Mouse (Mus musculus): ENCODE measurements around the gene Agpat4. TPM values are rescaled to one million over a fixed set of nuclear protein-coding genes. Genes with fewer than 3 reads are reported as not detected.

Agpat4 gene
- total RNA-seq, 1 experiment, result 45.7 TPM

DNA sequence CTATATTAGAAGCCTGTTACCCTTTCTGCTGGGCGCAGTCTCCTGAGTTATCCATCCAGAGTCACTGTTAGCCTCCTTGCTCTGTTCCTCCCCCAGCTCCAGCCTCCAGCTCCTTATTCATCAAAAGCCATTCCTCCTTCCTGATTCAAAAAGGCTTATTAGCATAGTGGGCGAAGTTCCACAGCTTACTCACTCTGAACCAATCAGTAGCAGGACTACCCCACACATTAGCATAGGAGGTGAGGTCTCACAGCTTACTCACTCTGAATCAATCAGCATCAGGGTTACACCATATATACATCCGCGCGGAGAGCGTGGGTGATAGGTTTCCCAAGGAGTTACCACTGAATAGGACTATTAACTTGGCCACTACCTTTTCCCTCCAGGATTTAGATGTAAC lies 93.8 kb downstream of the Agpat4 start:
- TF ChIP-seq MAFK (IDR thresholded peaks at IDR 0.05; ENCODE audit: insufficient read depth, low read depth, low read length), result no peak
- no peak for TF ChIP-seq ZC3H11A (IDR thresholded peaks at IDR 0.05; ENCODE audit: borderline replicate concordance, low read depth, low read length)
- TF ChIP-seq ZNF384 (IDR thresholded peaks at IDR 0.05; ENCODE audit: low read depth, low read length), result no peak
- TF ChIP-seq HCFC1 (IDR thresholded peaks at IDR 0.05; ENCODE audit: borderline replicate concordance, insufficient read depth, low read length), result no peak
- no peak for TF ChIP-seq CHD2 (IDR thresholded peaks at IDR 0.05; ENCODE audit: low read depth, low read length)
- no peak for DNase-seq (ENCODE audit: low read depth, low spot score)
- H3K9me3 ChIP-seq (ENCODE audit: control insufficient read depth, insufficient read depth, low read depth, low read length), result no peaks in the 10 kb centered on the region
- H3K27ac ChIP-seq (ENCODE audit: insufficient read depth, low read depth, low read length, poor library complexity, severe bottlenecking), result no peak overlapping the region
- no peak overlapping the region for H3K4me3 ChIP-seq (ENCODE audit: insufficient read depth in 1 of 2, low read depth in 1 of 2, low read length in 2 of 2, poor library complexity in 1 of 2, severe bottlenecking in 1 of 2)
- peaks cover 3 to 5% of the 10 kb centered on the region in 2 experiments; a peak in 3 of 4 replicates for H3K4me1 ChIP-seq (ENCODE audit: control insufficient read depth in 2 of 2, insufficient read depth in 2 of 2, low read length in 2 of 2, poor library complexity in 1 of 2)
- in situ Hi-C loops (cut with MboI; ENCODE audit: low sequenced_read_pairs in 2 of 2, unreplicated experiment in 2 of 2), result loop anchor here (5.0 to 25.0 kb wide), 2 partner anchors 170 to 175 kb away; no protein-coding TSS in a partner anchor
- peaks cover 26% of the 10 kb centered on the region for H3K36me3 ChIP-seq (ENCODE audit: control insufficient read depth, insufficient read depth, low read length, poor library complexity, severe bottlenecking)
- H3K9ac ChIP-seq (ENCODE audit: insufficient read depth, low read depth, low read length, poor library complexity, severe bottlenecking), result no peak overlapping the region; the same call in 1 of the 2 replicates

DNA sequence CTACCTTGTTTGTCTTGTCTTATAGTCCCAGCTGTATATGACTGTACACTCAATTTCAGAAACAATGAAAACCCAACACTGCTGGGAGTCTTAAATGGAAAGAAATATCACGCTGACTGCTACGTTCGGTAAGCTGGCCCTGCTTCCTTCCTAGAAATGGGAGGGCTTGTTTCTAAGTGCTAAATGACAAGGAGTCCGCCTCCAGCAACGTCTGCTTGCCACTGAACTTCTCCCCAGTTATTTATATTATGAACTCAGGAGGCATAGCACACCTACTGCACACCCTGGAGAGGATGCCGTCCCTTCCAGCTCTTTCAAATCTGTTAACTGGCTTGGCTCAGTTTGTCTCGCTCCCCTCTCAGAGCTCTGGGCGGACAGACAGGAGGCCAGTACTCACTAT lies 94.9 kb downstream of the Agpat4 start:
- TF ChIP-seq ZNF384 (IDR thresholded peaks at IDR 0.05; ENCODE audit: low read depth, low read length) (no peak), ZC3H11A (IDR thresholded peaks at IDR 0.05; ENCODE audit: borderline replicate concordance, low read depth, low read length) (no peak), CHD2 (IDR thresholded peaks at IDR 0.05; ENCODE audit: low read depth, low read length) (no peak), MAFK (IDR thresholded peaks at IDR 0.05; ENCODE audit: insufficient read depth, low read depth, low read length) (no peak), HCFC1 (IDR thresholded peaks at IDR 0.05; ENCODE audit: borderline replicate concordance, insufficient read depth, low read length) (no peak)
- Histone ChIP-seq H3K9me3 (ENCODE audit: control insufficient read depth, insufficient read depth, low read depth, low read length) (no peaks in the 10 kb centered on the region), H3K9ac (ENCODE audit: insufficient read depth, low read depth, low read length, poor library complexity, severe bottlenecking) (no peak overlapping the region), H3K36me3 (ENCODE audit: control insufficient read depth, insufficient read depth, low read length, poor library complexity, severe bottlenecking) (peaks cover 26% of the 10 kb centered on the region), H3K4me1 (ENCODE audit: control insufficient read depth in 2 of 2, insufficient read depth in 2 of 2, low read length in 2 of 2, poor library complexity in 1 of 2) (peaks cover 3 to 7% of the 10 kb centered on the region in 2 experiments; a peak in 3 of 4 replicates), H3K27ac (ENCODE audit: insufficient read depth, low read depth, low read length, poor library complexity, severe bottlenecking) (no peak overlapping the region), H3K4me3 (ENCODE audit: insufficient read depth in 1 of 2, low read depth in 1 of 2, low read length in 2 of 2, poor library complexity in 1 of 2, severe bottlenecking in 1 of 2) (no peak overlapping the region)
- no peak for DNase-seq (ENCODE audit: low read depth, low spot score)
- in situ Hi-C loops (cut with MboI; ENCODE audit: low sequenced_read_pairs in 2 of 2, unreplicated experiment in 2 of 2), result loop anchor here (5.0 to 25.0 kb wide), 2 partner anchors 171 to 176 kb away; no protein-coding TSS in a partner anchor

DNA sequence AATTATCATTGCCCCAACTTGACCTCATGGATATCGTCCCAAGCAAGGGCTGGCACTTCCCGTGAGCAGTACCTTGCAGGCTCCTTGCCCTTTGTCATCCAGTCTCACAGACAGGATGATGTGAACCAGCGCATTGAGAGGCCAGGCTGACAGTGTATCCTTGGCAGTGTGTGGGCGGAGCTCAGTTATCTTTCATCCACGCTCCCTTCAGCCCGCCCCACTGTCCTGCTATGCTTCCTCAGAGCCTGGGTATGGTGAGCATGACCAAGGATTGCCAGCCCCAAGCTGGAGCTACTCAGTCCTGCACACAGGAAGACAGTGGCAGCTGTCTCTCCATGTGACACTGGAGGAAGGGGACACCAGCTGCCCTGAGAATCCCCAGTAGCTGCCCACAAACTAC lies 97.7 kb downstream of the Agpat4 start:
- no peak overlapping the region for H3K9ac ChIP-seq (ENCODE audit: insufficient read depth, low read depth, low read length, poor library complexity, severe bottlenecking)
- DNase-seq (ENCODE audit: low read depth, low spot score), result no peak
- no peak overlapping the region for H3K4me3 ChIP-seq (ENCODE audit: insufficient read depth in 1 of 2, low read depth in 1 of 2, low read length in 2 of 2, poor library complexity in 1 of 2, severe bottlenecking in 1 of 2)
- no peak overlapping the region for H3K27ac ChIP-seq (ENCODE audit: insufficient read depth, low read depth, low read length, poor library complexity, severe bottlenecking)
- H3K4me1 ChIP-seq (ENCODE audit: control insufficient read depth in 2 of 2, insufficient read depth in 2 of 2, low read length in 2 of 2, poor library complexity in 1 of 2), result peaks cover 5 to 14% of the 10 kb centered on the region in 2 experiments; a peak in 3 of 4 replicates
- no peaks in the 10 kb centered on the region for H3K9me3 ChIP-seq (ENCODE audit: control insufficient read depth, insufficient read depth, low read depth, low read length)
- in situ Hi-C loops (cut with MboI; ENCODE audit: low sequenced_read_pairs in 2 of 2, unreplicated experiment in 2 of 2), result loop anchor here in 1 of 2 experiments (25.0 kb wide), 1 partner anchor 179 kb away; no protein-coding TSS in a partner anchor
- TF ChIP-seq ZNF384 (IDR thresholded peaks at IDR 0.05; ENCODE audit: low read depth, low read length), result no peak
- no peak for TF ChIP-seq ZC3H11A (IDR thresholded peaks at IDR 0.05; ENCODE audit: borderline replicate concordance, low read depth, low read length)
- no peak for TF ChIP-seq HCFC1 (IDR thresholded peaks at IDR 0.05; ENCODE audit: borderline replicate concordance, insufficient read depth, low read length)
- no peak for TF ChIP-seq CHD2 (IDR thresholded peaks at IDR 0.05; ENCODE audit: low read depth, low read length)
- no peak for TF ChIP-seq MAFK (IDR thresholded peaks at IDR 0.05; ENCODE audit: insufficient read depth, low read depth, low read length)
- H3K36me3 ChIP-seq (ENCODE audit: control insufficient read depth, insufficient read depth, low read length, poor library complexity, severe bottlenecking), result peaks cover 47% of the 10 kb centered on the region

DNA sequence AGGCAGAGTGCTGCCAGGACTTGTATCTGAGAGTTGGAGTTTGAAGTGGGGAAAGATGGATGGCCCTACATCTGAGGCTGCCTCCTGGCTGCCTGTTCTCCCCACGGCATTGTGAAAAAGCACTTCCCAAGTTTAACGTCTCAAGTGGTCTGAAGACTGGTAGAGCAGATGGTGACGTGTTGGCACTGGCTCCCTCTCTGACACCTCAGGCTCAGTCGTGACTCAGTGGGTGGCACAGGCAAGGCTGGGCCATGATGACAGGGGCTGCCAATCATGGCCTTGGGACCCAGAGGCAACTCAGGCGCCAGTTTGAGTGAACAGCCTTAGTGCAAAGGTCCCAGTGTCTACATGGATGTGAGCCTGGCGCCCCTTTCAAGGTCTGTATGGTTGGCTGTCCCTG lies 103.4 kb downstream of the Agpat4 start:
- Histone ChIP-seq H3K4me3 (ENCODE audit: insufficient read depth in 1 of 2, low read depth in 1 of 2, low read length in 2 of 2, poor library complexity in 1 of 2, severe bottlenecking in 1 of 2) (no peak overlapping the region), H3K9ac (ENCODE audit: insufficient read depth, low read depth, low read length, poor library complexity, severe bottlenecking) (no peak overlapping the region), H3K27ac (ENCODE audit: insufficient read depth, low read depth, low read length, poor library complexity, severe bottlenecking) (no peak overlapping the region), H3K36me3 (ENCODE audit: control insufficient read depth, insufficient read depth, low read length, poor library complexity, severe bottlenecking) (peaks cover 40% of the 10 kb centered on the region), H3K9me3 (ENCODE audit: control insufficient read depth, insufficient read depth, low read depth, low read length) (no peaks in the 10 kb centered on the region), H3K4me1 (ENCODE audit: control insufficient read depth in 2 of 2, insufficient read depth in 2 of 2, low read length in 2 of 2, poor library complexity in 1 of 2) (peaks cover 3 to 9% of the 10 kb centered on the region in 2 experiments; a peak in 2 of 4 replicates)
- in situ Hi-C loops (cut with MboI; ENCODE audit: low sequenced_read_pairs in 2 of 2, unreplicated experiment in 2 of 2), result loop anchor here in 1 of 2 experiments (25.0 kb wide), 1 partner anchor 185 kb away; no protein-coding TSS in a partner anchor
- DNase-seq (ENCODE audit: low read depth, low spot score), result no peak
- TF ChIP-seq ZC3H11A (IDR thresholded peaks at IDR 0.05; ENCODE audit: borderline replicate concordance, low read depth, low read length), result no peak
- TF ChIP-seq CHD2 (IDR thresholded peaks at IDR 0.05; ENCODE audit: low read depth, low read length), result no peak
- no peak for TF ChIP-seq HCFC1 (IDR thresholded peaks at IDR 0.05; ENCODE audit: borderline replicate concordance, insufficient read depth, low read length)
- TF ChIP-seq MAFK (IDR thresholded peaks at IDR 0.05; ENCODE audit: insufficient read depth, low read depth, low read length), result no peak
- no peak for TF ChIP-seq ZNF384 (IDR thresholded peaks at IDR 0.05; ENCODE audit: low read depth, low read length)

All from ES-E14 (cell line).